Mouse (Mus musculus) neural tube, embryonic 13.5 days (tissue): ENCODE data around the gene Usp54. TPM values are rescaled to one million over a fixed set of nuclear protein-coding genes. Genes with fewer than 3 reads are reported as not detected.
"Not testable (repeated sequence)": the region's sequence is repeated elsewhere in the genome, so short reads cannot be mapped to it uniquely, and the experiment has no call there.

Experiments used
- ATAC-seq: fragments of 200-750 bp; cut with Nextera tagmentation; 2 replicates; pipeline ENCODE4 v1.8.0; 2017; ENCODE audit warnings: low read depth, mild to moderate bottlenecking, moderate TSS enrichment, moderate library complexity
- H3K27ac ChIP-seq: fragments of 300-500 bp; sonication (generic); replicated peaks from 2 replicates; pipeline ENCODE4 v1.5.1; 2015; ENCODE audit warnings: moderate library complexity, mild to moderate bottlenecking, inconsistent platforms
- H3K27me3 ChIP-seq: fragments of 300-500 bp; sonication (generic); 2 replicates; pipeline ENCODE4 v1.6.1; 2015; ENCODE audit warnings: mild to moderate bottlenecking, inconsistent platforms
- H3K36me3 ChIP-seq: fragments of 300-500 bp; sonication (generic); 2 replicates; pipeline ENCODE4 v1.6.1; 2015; ENCODE audit warnings: mild to moderate bottlenecking, inconsistent platforms
- H3K4me1 ChIP-seq: fragments of 300-500 bp; sonication (generic); replicated peaks from 2 replicates; pipeline ENCODE4 v1.6.1; 2015; ENCODE audit warnings: inconsistent platforms
- H3K4me2 ChIP-seq: fragments of 300-500 bp; sonication (generic); 2 replicates; pipeline ENCODE4 v1.6.1; 2015; ENCODE audit warnings: inconsistent platforms, mild to moderate bottlenecking, moderate library complexity
- H3K4me3 ChIP-seq: fragments of 300-500 bp; sonication (generic); 2 replicates; pipeline ENCODE4 v1.5.1; 2015; ENCODE audit warnings: mild to moderate bottlenecking, inconsistent platforms
- H3K9ac ChIP-seq: fragments of 300-500 bp; sonication (generic); 2 replicates; pipeline ENCODE4 v1.6.1; 2015; ENCODE audit warnings: moderate library complexity, mild to moderate bottlenecking, inconsistent platforms
- H3K9me3 ChIP-seq: fragments of 300-500 bp; sonication (generic); 2 replicates; pipeline ENCODE4 v1.6.1; 2016; ENCODE audit warnings: inconsistent platforms
- WGBS: fragments of 180-500 bp; shearing (Covaris S2); methylation state at CpG from one replicate; pipeline ENCODE4 v1.1.7; 2015; 5-methylcytosine and 5-hydroxymethylcytosine counted together
- polyA plus RNA-seq: library from polyadenylated mRNA; unstranded; fragments of >200 nt; fragmentation: Nextera tagmentation; extraction: Ambion mirVana; gene quantifications from 2 replicates; pipeline ENCODE4 v1.2.1, GENCODE M21; 2015

Usp54 gene
- polyA plus RNA-seq, 1 experiment from 2014 or later = 9.3 TPM

- H3K27ac ChIP-seq = no peak overlapping the region
- no peak overlapping the region for H3K4me2 ChIP-seq
- H3K27me3 ChIP-seq = no peaks in the 10 kb centered on the region
- WGBS = 88% methylated on average over 2 of the region's 2 CpGs
- no peak overlapping the region for H3K9ac ChIP-seq
- no peaks in the 10 kb centered on the region for H3K9me3 ChIP-seq
- no peak overlapping the region for H3K4me3 ChIP-seq
- no peak for ATAC-seq
- peaks cover 12% of the 10 kb centered on the region for H3K4me1 ChIP-seq
- 0 out of 2 replicates have a peak, but pooled peaks cover 3% of the 10 kb centered on the region for H3K36me3 ChIP-seq
Observed at GRCm38 (mm10) chr14:20599542-20599941, 41.3 kb downstream of the Usp54 start.

GRCm38 (mm10) chr14:20595781-20596180 lies 45.1 kb downstream of the Usp54 start:
- peaks cover 12% of the 10 kb centered on the region for H3K4me1 ChIP-seq
- H3K4me2 ChIP-seq = no peak overlapping the region
- ATAC-seq = no peak
- no peaks in the 10 kb centered on the region for H3K36me3 ChIP-seq
- no peak overlapping the region for H3K27ac ChIP-seq
- H3K9me3 ChIP-seq = no peaks in the 10 kb centered on the region
- 29% methylated on average over 3 of the region's 3 CpGs for WGBS
- no peaks in the 10 kb centered on the region for H3K27me3 ChIP-seq
- H3K4me3 ChIP-seq = no peak overlapping the region
- H3K9ac ChIP-seq = no peak overlapping the region

GRCm38 (mm10) chr14:20587458-20587857 lies 53.4 kb downstream of the Usp54 start:
- Histone ChIP-seq H3K4me1 (no peaks in the 10 kb centered on the region), H3K9ac (no peak overlapping the region), H3K27ac (no peak overlapping the region), H3K36me3 (peaks cover 17% of the 10 kb centered on the region; the same call in 1 of the 2 replicates), H3K9me3 (no peaks in the 10 kb centered on the region), H3K4me3 (no peak overlapping the region), H3K27me3 (no peaks in the 10 kb centered on the region), H3K4me2 (no peak overlapping the region)
- no peak for ATAC-seq
- 91% methylated on average over 5 of the region's 5 CpGs for WGBS

GRCm38 (mm10) chr14:20578822-20579407 lies 61.9 kb downstream of the Usp54 start:
- Histone ChIP-seq H3K4me1 (no peaks in the 10 kb centered on the region), H3K36me3 (peaks cover 37% of the 10 kb centered on the region), H3K4me3 (no peak overlapping the region), H3K27ac (no peak overlapping the region), H3K4me2 (no peak overlapping the region), H3K9ac (no peak overlapping the region), H3K9me3 (no peaks in the 10 kb centered on the region), H3K27me3 (no peaks in the 10 kb centered on the region)
- WGBS = 54% methylated on average over 6 of the region's 6 CpGs
- no peak for ATAC-seq

- 51% methylated on average over 7 of the region's 7 CpGs for WGBS
- Histone ChIP-seq H3K4me3 (no peak overlapping the region), H3K36me3 (peaks cover 31% of the 10 kb centered on the region), H3K9me3 (no peaks in the 10 kb centered on the region), H3K27ac (no peak overlapping the region), H3K4me1 (no peaks in the 10 kb centered on the region), H3K4me2 (no peak overlapping the region), H3K27me3 (no peaks in the 10 kb centered on the region), H3K9ac (no peak overlapping the region)
- no peak for ATAC-seq
Observed at GRCm38 (mm10) chr14:20576179-20576578, 64.7 kb downstream of the Usp54 start.

GRCm38 (mm10) chr14:20573196-20573595 lies 67.7 kb downstream of the Usp54 start:
- H3K27me3 ChIP-seq, ATAC-seq: not testable (repeated sequence)
- WGBS = 89% methylated on average over 3 of the region's 3 CpGs

GRCm38 (mm10) chr14:20565256-20566021 lies 75.4 kb downstream of the Usp54 start:
- Histone ChIP-seq H3K27ac (no peak overlapping the region), H3K4me1 (no peaks in the 10 kb centered on the region), H3K4me3 (no peak overlapping the region), H3K27me3 (no peaks in the 10 kb centered on the region), H3K9ac (no peak overlapping the region), H3K4me2 (no peak overlapping the region), H3K36me3 (peaks cover 81% of the 10 kb centered on the region), H3K9me3 (no peaks in the 10 kb centered on the region)
- no peak for ATAC-seq
- 83% methylated on average over 9 of the region's 9 CpGs for WGBS

More at GRCm38 (mm10) chr14:20573196-20573595, 67.7 kb downstream of the Usp54 start:
- not testable (repeated sequence) for H3K27ac ChIP-seq, H3K4me1 ChIP-seq, H3K9ac ChIP-seq, H3K9me3 ChIP-seq, H3K4me3 ChIP-seq, H3K4me2 ChIP-seq
- peaks cover 51% of the 10 kb centered on the region for H3K36me3 ChIP-seq

GRCm38 (mm10) chr14:20564692-20565091 lies 76.2 kb downstream of the Usp54 start:
- no peak overlapping the region for H3K4me3 ChIP-seq
- WGBS = 72% methylated on average over 12 of the region's 12 CpGs
- no peaks in the 10 kb centered on the region for H3K27me3 ChIP-seq
- H3K36me3 ChIP-seq = peaks cover 77% of the 10 kb centered on the region
- H3K27ac ChIP-seq = no peak overlapping the region
- no peaks in the 10 kb centered on the region for H3K4me1 ChIP-seq
- no peak for ATAC-seq
- H3K9me3 ChIP-seq = no peaks in the 10 kb centered on the region
- H3K9ac ChIP-seq = no peak overlapping the region
- no peak overlapping the region for H3K4me2 ChIP-seq

- no peaks in the 10 kb centered on the region for H3K4me1 ChIP-seq
- ATAC-seq = no peak
- no peak overlapping the region for H3K27ac ChIP-seq
- H3K9ac ChIP-seq = no peak overlapping the region
- H3K4me3 ChIP-seq = no peak overlapping the region
- peaks cover 67% of the 10 kb centered on the region for H3K36me3 ChIP-seq
- no peaks in the 10 kb centered on the region for H3K27me3 ChIP-seq
- no peaks in the 10 kb centered on the region for H3K9me3 ChIP-seq
- no peak overlapping the region for H3K4me2 ChIP-seq
- 91% methylated on average over 5 of the region's 5 CpGs for WGBS
Observed at GRCm38 (mm10) chr14:20561897-20562296, 79.0 kb downstream of the Usp54 start.

- no peak for ATAC-seq
- 84% methylated on average over 2 of the region's 2 CpGs for WGBS
- Histone ChIP-seq H3K4me1 (peaks cover under 1% of the 10 kb centered on the region), H3K4me2 (no peak overlapping the region), H3K36me3 (peaks cover 38% of the 10 kb centered on the region), H3K9me3 (no peaks in the 10 kb centered on the region), H3K9ac (no peak overlapping the region), H3K27me3 (no peaks in the 10 kb centered on the region), H3K27ac (no peak overlapping the region), H3K4me3 (no peak overlapping the region)
Observed at GRCm38 (mm10) chr14:20550136-20550535, 90.7 kb downstream of the Usp54 start.

GRCm38 (mm10) chr14:20546415-20546814 lies 94.4 kb downstream of the Usp54 start, which contains the start of gene Ppp3cb:
Gene Ppp3cb (minus strand): TSS chr14:20546573.
- ATAC-seq = peak; percentile 96
- Histone ChIP-seq H3K27ac (peak within 1 kb of the TSS; percentile 98), H3K4me2 (peak within 1 kb of the TSS; percentile 65), H3K4me3 (peak within 1 kb of the TSS; percentile 97), H3K27me3 (no peaks in the 10 kb centered on the region), H3K4me1 (peaks cover 18% of the 10 kb centered on the region), H3K9ac (peak within 1 kb of the TSS; percentile 97), H3K36me3 (peaks cover 24% of the 10 kb centered on the region), H3K9me3 (no peaks in the 10 kb centered on the region)
- WGBS = 2% methylated on average over 29 of the region's 29 CpGs

GRCm38 (mm10) chr14:20545529-20546331 lies 95.1 kb downstream of the Usp54 start:
- H3K4me1 ChIP-seq = peaks cover 18% of the 10 kb centered on the region
- WGBS = under 1% methylated on average over 60 of the region's 67 CpGs
- H3K4me2 ChIP-seq = peak overlapping the region; percentile 65
- ATAC-seq = peak; percentile 95
- peaks cover 19% of the 10 kb centered on the region for H3K36me3 ChIP-seq
- H3K9ac ChIP-seq = peak overlapping the region; percentile 97
- no peaks in the 10 kb centered on the region for H3K27me3 ChIP-seq
- peak overlapping the region; percentile 98 for H3K27ac ChIP-seq
- H3K9me3 ChIP-seq = no peaks in the 10 kb centered on the region
- H3K4me3 ChIP-seq = peak overlapping the region; percentile 97
